Mouse (Mus musculus) forebrain, postnatal 0 days (tissue): ENCODE results near the gene Phkg1. TPM values are rescaled to one million over a fixed set of nuclear protein-coding genes. Genes with fewer than 3 reads are reported as not detected.
A peak's percentile ranks its signal among the peaks of the same experiment; 100 is the strongest.

Source experiments
- ATAC-seq: fragments of 200-750 bp; cut with Nextera tagmentation; 2 replicates; pipeline ENCODE4 v1.8.0; 2017; ENCODE audit warnings: mild to moderate bottlenecking, moderate library complexity
- DNase-seq: peaks from one replicate; pipeline ENCODE4 v3.0.0-alpha.2; 2015
- H3K27ac ChIP-seq: fragments of 300-500 bp; sonication (generic); 2 replicates; pipeline ENCODE4 v1.5.1; 2014; ENCODE audit warnings: low read depth, mild to moderate bottlenecking, antibody characterized with exemption, low read length, moderate library complexity, mixed read lengths
- H3K27me3 ChIP-seq: fragments of 300-500 bp; sonication (generic); 2 replicates; pipeline ENCODE4 v1.6.1; 2014; ENCODE audit warnings: mild to moderate bottlenecking, low read length, mixed read lengths; ENCODE audit not compliant: insufficient read depth
- H3K36me3 ChIP-seq: fragments of 300-500 bp; sonication (generic); 2 replicates; pipeline ENCODE4 v1.6.1; 2014; ENCODE audit warnings: mild to moderate bottlenecking, moderate library complexity; ENCODE audit not compliant: insufficient read depth
- H3K4me1 ChIP-seq: fragments of 300-500 bp; sonication (generic); 2 replicates; pipeline ENCODE4 v1.6.1; 2014; ENCODE audit warnings: antibody characterized with exemption; ENCODE audit not compliant: insufficient read depth
- H3K4me2 ChIP-seq: fragments of 300-500 bp; sonication (generic); 2 replicates; pipeline ENCODE4 v1.6.1; 2014; ENCODE audit warnings: low read depth, mild to moderate bottlenecking, moderate library complexity
- H3K4me3 ChIP-seq: fragments of 300-500 bp; sonication (generic); 2 replicates; pipeline ENCODE4 v1.5.1; 2014; ENCODE audit warnings: low read depth, low read length, mixed read lengths
- H3K9ac ChIP-seq: fragments of 300-500 bp; sonication (generic); 2 replicates; pipeline ENCODE4 v1.6.1; 2014; ENCODE audit warnings: mild to moderate bottlenecking
- H3K9me3 ChIP-seq: fragments of 300-500 bp; sonication (generic); 2 replicates; pipeline ENCODE4 v1.6.1; 2016; ENCODE audit warnings: low read length
- CTCF ChIP-seq: sonication (generic); IDR thresholded peaks from 2 replicates; pipeline ENCODE4 v1.5.1; 2016; ENCODE audit warnings: antibody characterized with exemption, control low read depth, low read depth
- WGBS: fragments of 180-500 bp; shearing (Covaris S2); extraction: QIAGEN DNeasy Blood & Tissue Kit; methylation state at CpG from one replicate; pipeline ENCODE4 v1.1.7; 2014; 5-methylcytosine and 5-hydroxymethylcytosine counted together
- polyA plus RNA-seq: library from polyadenylated mRNA; unstranded; fragments of >200 nt; fragmentation: Nextera tagmentation; extraction: Ambion mirVana; gene quantifications from 2 replicates; pipeline ENCODE4 v1.2.1, GENCODE M21; 2015
- total RNA-seq: library from RNA; depleted of rRNA; stranded (reverse); fragments of >200 nt; gene quantifications from 2 replicates; pipeline ENCODE4 v1.2.3, GENCODE M21; 2014; rRNA removed

Gene Phkg1
- total and polyA plus RNA-seq, 2 experiments from 2014 or later: 1.3 to 1.4 TPM

DNA sequence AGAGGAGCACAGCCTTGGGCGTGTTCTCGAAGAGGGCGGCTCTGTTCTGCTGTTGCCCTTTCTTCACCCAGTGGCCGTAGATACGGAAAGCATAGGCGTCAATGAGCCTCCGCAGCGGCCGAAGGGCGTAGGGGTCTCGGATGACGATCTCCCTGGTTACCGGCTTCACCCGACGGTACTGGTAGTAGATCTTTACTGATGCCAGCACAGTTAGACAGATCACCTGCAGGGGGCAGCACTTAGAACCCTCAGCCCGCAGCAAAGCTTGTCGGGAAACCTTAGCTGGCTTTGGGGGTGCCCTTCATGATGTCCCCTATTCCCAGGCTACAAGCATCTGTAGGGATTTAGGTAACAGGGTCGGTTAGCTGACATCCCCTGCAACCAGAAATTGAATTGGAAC lies 33.9 kb downstream of the Phkg1 start:
- H3K4me2 ChIP-seq: peak overlapping the region; percentile 19; the same call in 1 of the 2 replicates
- no peaks in the 10 kb centered on the region for H3K27me3 ChIP-seq
- no peaks in the 10 kb centered on the region for H3K9me3 ChIP-seq
- peaks cover 23% of the 10 kb centered on the region for H3K36me3 ChIP-seq
- DNase-seq: peak; percentile 31
- no peak overlapping the region for H3K27ac ChIP-seq
- H3K4me3 ChIP-seq: no peak overlapping the region
- 14% methylated on average over 18 of the region's 18 CpGs for WGBS
- H3K4me1 ChIP-seq: no peaks in the 10 kb centered on the region
- peak; percentile 58 for TF ChIP-seq CTCF
- peak; percentile 34; the same call in 1 of the 2 replicates for ATAC-seq
- H3K9ac ChIP-seq: no peak overlapping the region

- peaks cover 37% of the 10 kb centered on the region for H3K36me3 ChIP-seq
- H3K4me1 ChIP-seq: no peaks in the 10 kb centered on the region
- no peak overlapping the region for H3K9ac ChIP-seq
- no peak overlapping the region for H3K4me2 ChIP-seq
- DNase-seq: no peak
- H3K27me3 ChIP-seq: no peaks in the 10 kb centered on the region
- ATAC-seq: no peak
- no peak overlapping the region for H3K4me3 ChIP-seq
- 93% methylated on average over 6 of the region's 6 CpGs for WGBS
- no peaks in the 10 kb centered on the region for H3K9me3 ChIP-seq
- H3K27ac ChIP-seq: no peak overlapping the region
- TF ChIP-seq CTCF: no peak
Measured at GRCm38 (mm10) chr5:129862325-129862724, 36.0 kb downstream of the Phkg1 start.

- 0 out of 2 replicates have a peak, but pooled peaks have one; percentile 15 for TF ChIP-seq CTCF
- 89% methylated on average over 5 of the region's 5 CpGs for WGBS
- Histone ChIP-seq H3K9me3 (no peaks in the 10 kb centered on the region), H3K4me1 (no peaks in the 10 kb centered on the region), H3K9ac (no peak overlapping the region), H3K27ac (no peak overlapping the region), H3K4me2 (no peak overlapping the region), H3K27me3 (no peaks in the 10 kb centered on the region), H3K36me3 (peaks cover 43% of the 10 kb centered on the region), H3K4me3 (no peak overlapping the region)
- DNase-seq (no peak), ATAC-seq (no peak)
Measured at GRCm38 (mm10) chr5:129856414-129856813, 41.9 kb downstream of the Phkg1 start.

DNA sequence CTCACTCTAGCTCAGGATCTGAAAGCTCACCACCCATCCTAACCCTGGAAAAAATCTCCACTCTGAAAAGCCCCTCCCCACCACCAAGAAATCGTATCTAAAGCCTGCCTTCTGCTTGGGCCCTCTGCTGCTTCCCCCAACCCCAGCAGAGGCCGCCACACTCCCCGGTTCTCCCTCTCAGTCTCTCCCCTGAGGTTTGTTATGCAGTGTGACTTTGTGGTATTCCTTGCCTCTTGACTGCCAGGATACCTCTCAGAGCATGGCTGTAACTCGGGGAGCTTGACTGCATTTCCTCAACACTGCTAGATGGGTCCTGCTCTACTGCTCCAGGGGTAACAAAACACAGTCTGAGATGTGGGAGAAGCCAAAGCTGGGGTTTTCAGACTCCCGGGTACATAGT lies 43.2 kb downstream of the Phkg1 start:
- Histone ChIP-seq H3K9me3 (no peaks in the 10 kb centered on the region), H3K4me3 (no peak overlapping the region), H3K4me1 (no peaks in the 10 kb centered on the region), H3K4me2 (no peak overlapping the region), H3K27me3 (no peaks in the 10 kb centered on the region), H3K36me3 (peaks cover 38% of the 10 kb centered on the region), H3K9ac (no peak overlapping the region), H3K27ac (no peak overlapping the region)
- WGBS: 57% methylated on average over 5 of the region's 5 CpGs
- no peak for TF ChIP-seq CTCF
- DNase-seq (no peak), ATAC-seq (no peak)

- H3K4me1 ChIP-seq: no peaks in the 10 kb centered on the region
- no peaks in the 10 kb centered on the region for H3K9me3 ChIP-seq
- H3K4me3 ChIP-seq: peak overlapping the region; percentile 61
- ATAC-seq: no peak
- H3K4me2 ChIP-seq: peak overlapping the region; percentile 54
- H3K27me3 ChIP-seq: no peaks in the 10 kb centered on the region
- peak overlapping the region; percentile 58 for H3K9ac ChIP-seq
- H3K27ac ChIP-seq: no peak overlapping the region
- H3K36me3 ChIP-seq: peaks cover 21% of the 10 kb centered on the region
- TF ChIP-seq CTCF: no peak
- no peak for DNase-seq
- WGBS: 62% methylated on average over 8 of the region's 8 CpGs
Measured at GRCm38 (mm10) chr5:129847558-129847820, 50.9 kb downstream of the Phkg1 start.

- peak within 1 kb of the TSS; percentile 73 for H3K27ac ChIP-seq
- ATAC-seq: peak; percentile 99
- H3K27me3 ChIP-seq: no peaks in the 10 kb centered on the region
- peak within 1 kb of the TSS; percentile 54 for H3K4me2 ChIP-seq
- 0 out of 2 replicates have a peak, but pooled peaks have one; percentile 5 for TF ChIP-seq CTCF
- DNase-seq: peak; percentile 98
- H3K36me3 ChIP-seq: peaks cover 21% of the 10 kb centered on the region
- H3K4me1 ChIP-seq: no peaks in the 10 kb centered on the region
- no peaks in the 10 kb centered on the region for H3K9me3 ChIP-seq
- peak within 1 kb of the TSS; percentile 58 for H3K9ac ChIP-seq
- WGBS: 12% methylated on average over 22 of the region's 22 CpGs
- peak within 1 kb of the TSS; percentile 61 for H3K4me3 ChIP-seq
Measured at GRCm38 (mm10) chr5:129846752-129847557, 51.4 kb downstream of the Phkg1 start, which contains the start of gene Sumf2. TSS of gene Sumf2 (plus strand) at chr5:129846986.

DNA sequence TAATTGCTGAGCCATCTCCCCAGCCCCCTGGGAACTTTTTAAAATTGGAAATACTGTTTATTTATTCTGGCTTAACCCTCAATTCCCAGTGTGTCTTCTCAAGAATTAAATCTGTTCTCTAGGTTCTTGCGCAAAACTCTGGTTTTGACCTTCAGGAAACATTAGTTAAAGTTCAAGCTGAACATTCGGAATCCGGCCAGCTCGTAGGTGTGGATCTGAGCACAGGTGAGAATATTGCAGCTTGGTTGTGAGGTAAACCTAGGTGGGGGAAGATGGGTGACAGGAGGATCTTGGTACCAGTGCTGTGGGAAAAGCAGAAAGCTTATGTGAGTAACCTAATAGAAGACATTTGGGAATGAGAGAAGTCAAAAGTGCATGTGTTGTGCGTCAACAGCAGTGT lies 53.5 kb downstream of the Phkg1 start:
- Histone ChIP-seq H3K36me3 (peaks cover 21% of the 10 kb centered on the region), H3K4me1 (no peaks in the 10 kb centered on the region), H3K9me3 (no peaks in the 10 kb centered on the region), H3K4me2 (no peak overlapping the region), H3K27me3 (no peaks in the 10 kb centered on the region), H3K9ac (no peak overlapping the region), H3K4me3 (no peak overlapping the region), H3K27ac (no peak overlapping the region)
- TF ChIP-seq CTCF: no peak
- no peak for ATAC-seq
- DNase-seq: no peak
- WGBS: 94% methylated on average over 5 of the region's 5 CpGs

Other genes starting within 250 kb of the Phkg1 start
- 4.3 and 5.8 TPM in 2 replicates for gene Zfp11, start 228.4 kb downstream of the Phkg1 start, total RNA-seq
- 3.3 and 4.8 TPM in 2 replicates for gene Zfp11, start 228.4 kb downstream of the Phkg1 start, polyA plus RNA-seq
- not detected in 2 replicates for gene Sept14, start 190.0 kb downstream of the Phkg1 start, total RNA-seq
- gene Sept14, start 190.0 kb downstream of the Phkg1 start, polyA plus RNA-seq: not detected in 2 replicates
- 131 and 146 TPM in 2 replicates for gene Mrps17, start 183.1 kb downstream of the Phkg1 start, total RNA-seq
- gene Mrps17, start 183.1 kb downstream of the Phkg1 start, polyA plus RNA-seq: 169 and 184 TPM in 2 replicates
- gene Nipsnap2, start 173.5 kb downstream of the Phkg1 start, total RNA-seq: 71.7 and 83.2 TPM in 2 replicates
- 90.8 and 97.9 TPM in 2 replicates for gene Nipsnap2, start 173.5 kb downstream of the Phkg1 start, polyA plus RNA-seq
- gene Psph, start 111.1 kb downstream of the Phkg1 start, total RNA-seq: 33.3 and 37.9 TPM in 2 replicates
- 44.6 and 46.3 TPM in 2 replicates for gene Psph, start 111.1 kb downstream of the Phkg1 start, polyA plus RNA-seq
- gene Sumf2, start 51.6 kb downstream of the Phkg1 start, total RNA-seq: 16.6 and 29.9 TPM in 2 replicates
- 21.2 and 22.3 TPM in 2 replicates for gene Sumf2, start 51.6 kb downstream of the Phkg1 start, polyA plus RNA-seq
- 905 and 1,053 TPM in 2 replicates for gene Chchd2, start 11.1 kb downstream of the Phkg1 start, total RNA-seq
- gene Chchd2, start 11.1 kb downstream of the Phkg1 start, polyA plus RNA-seq: 889 and 1,240 TPM in 2 replicates
- 21.2 and 23.6 TPM in 2 replicates for gene Zbed5, start 2.8 kb downstream of the Phkg1 start, total RNA-seq
- 8.3 and 9.8 TPM in 2 replicates for gene Zbed5, start 2.8 kb downstream of the Phkg1 start, polyA plus RNA-seq
- 1.4 and 3.0 TPM in 2 replicates for gene Nupr1l, start 10.0 kb upstream of the Phkg1 start, total RNA-seq
- gene Nupr1l, start 10.0 kb upstream of the Phkg1 start, polyA plus RNA-seq: 5.5 and 5.6 TPM in 2 replicates
- gene Vkorc1l1, start 43.4 kb upstream of the Phkg1 start, total RNA-seq: 43.5 and 52.8 TPM in 2 replicates
- gene Vkorc1l1, start 43.4 kb upstream of the Phkg1 start, polyA plus RNA-seq: 16.9 and 22.0 TPM in 2 replicates
- 17.2 and 19.9 TPM in 2 replicates for gene Gusb, start 104.5 kb upstream of the Phkg1 start, total RNA-seq
- 27.7 and 29.3 TPM in 2 replicates for gene Gusb, start 104.5 kb upstream of the Phkg1 start, polyA plus RNA-seq
- gene Asl, start 130.7 kb upstream of the Phkg1 start, total RNA-seq: 28.7 and 33.2 TPM in 2 replicates
- gene Asl, start 130.7 kb upstream of the Phkg1 start, polyA plus RNA-seq: 32.5 and 39.3 TPM in 2 replicates
- 63.2 and 69.1 TPM in 2 replicates for gene Crcp, start 130.7 kb upstream of the Phkg1 start, total RNA-seq
- 87.1 and 91.2 TPM in 2 replicates for gene Crcp, start 130.7 kb upstream of the Phkg1 start, polyA plus RNA-seq
- gene Tpst1, start 174.8 kb upstream of the Phkg1 start, total RNA-seq: 50.7 and 55.3 TPM in 2 replicates
- gene Tpst1, start 174.8 kb upstream of the Phkg1 start, polyA plus RNA-seq: 50.3 and 55.4 TPM in 2 replicates
- gene Kctd7, start 246.3 kb upstream of the Phkg1 start, total RNA-seq: 16.7 and 22.4 TPM in 2 replicates
- 7.4 and 10.7 TPM in 2 replicates for gene Kctd7, start 246.3 kb upstream of the Phkg1 start, polyA plus RNA-seq